Mouse (Mus musculus): ENCODE results near the gene Stk11.
A peak's percentile ranks its signal among the peaks of the same experiment; 100 is the strongest.

DNA sequence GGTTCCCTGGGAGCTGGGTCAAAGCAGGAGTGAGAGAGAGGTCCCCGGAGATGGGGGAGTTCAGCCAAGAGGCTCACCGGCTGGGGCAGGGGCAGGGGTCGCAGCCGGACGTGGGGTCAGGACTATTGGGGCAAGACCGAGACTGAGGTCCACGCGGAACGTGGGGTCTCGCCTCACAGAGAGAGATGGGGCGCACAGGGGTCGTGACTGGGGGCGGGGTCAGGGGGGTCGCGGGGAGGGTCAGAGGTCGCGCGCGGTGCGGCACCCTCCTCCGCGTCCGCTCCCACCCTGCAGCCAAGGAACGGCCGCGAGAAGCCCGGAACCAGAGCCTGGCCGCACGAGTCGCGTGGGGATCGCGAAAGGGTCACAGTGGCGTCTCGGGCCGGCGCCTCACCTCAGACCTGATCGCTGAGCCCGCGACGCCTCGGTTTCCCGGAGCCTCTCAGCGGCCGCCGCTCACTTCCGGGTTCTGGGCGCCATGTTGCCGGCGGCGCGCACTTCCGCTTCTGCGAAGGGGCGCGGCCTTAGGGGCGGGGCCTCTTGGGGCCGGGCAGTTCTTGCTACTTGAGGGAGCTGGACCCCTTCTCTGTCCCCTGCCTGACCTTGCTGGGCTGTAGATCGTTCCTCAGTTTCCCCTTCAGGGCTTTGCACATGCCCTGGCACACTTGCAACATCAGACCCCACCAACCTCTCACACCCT lies 13.2 kb upstream of the Stk11 start:
- no peak for TF ChIP-seq MAFK (IDR thresholded peaks at IDR 0.05; ENCODE audit: insufficient read depth, low read depth, low read length)
- TF ChIP-seq HCFC1 (IDR thresholded peaks at IDR 0.05; ENCODE audit: borderline replicate concordance, insufficient read depth, low read length) = peak; percentile 31; the same call in 1 of the 2 replicates
- no peak for TF ChIP-seq ZC3H11A (IDR thresholded peaks at IDR 0.05; ENCODE audit: borderline replicate concordance, low read depth, low read length)
- TF ChIP-seq ZNF384 (IDR thresholded peaks at IDR 0.05; ENCODE audit: low read depth, low read length) = no peak
